Mouse (Mus musculus) adrenal gland (tissue): Measurements from ENCODE around the gene Tspan18.

ENCODE experiments used
- intact Hi-C: fragments of 180-260 bp; cut with DNase I; formaldehyde crosslinking; loops from one replicate; pipeline ENCODE4 v1.15.1; 2025

Tspan18 gene

DNA sequence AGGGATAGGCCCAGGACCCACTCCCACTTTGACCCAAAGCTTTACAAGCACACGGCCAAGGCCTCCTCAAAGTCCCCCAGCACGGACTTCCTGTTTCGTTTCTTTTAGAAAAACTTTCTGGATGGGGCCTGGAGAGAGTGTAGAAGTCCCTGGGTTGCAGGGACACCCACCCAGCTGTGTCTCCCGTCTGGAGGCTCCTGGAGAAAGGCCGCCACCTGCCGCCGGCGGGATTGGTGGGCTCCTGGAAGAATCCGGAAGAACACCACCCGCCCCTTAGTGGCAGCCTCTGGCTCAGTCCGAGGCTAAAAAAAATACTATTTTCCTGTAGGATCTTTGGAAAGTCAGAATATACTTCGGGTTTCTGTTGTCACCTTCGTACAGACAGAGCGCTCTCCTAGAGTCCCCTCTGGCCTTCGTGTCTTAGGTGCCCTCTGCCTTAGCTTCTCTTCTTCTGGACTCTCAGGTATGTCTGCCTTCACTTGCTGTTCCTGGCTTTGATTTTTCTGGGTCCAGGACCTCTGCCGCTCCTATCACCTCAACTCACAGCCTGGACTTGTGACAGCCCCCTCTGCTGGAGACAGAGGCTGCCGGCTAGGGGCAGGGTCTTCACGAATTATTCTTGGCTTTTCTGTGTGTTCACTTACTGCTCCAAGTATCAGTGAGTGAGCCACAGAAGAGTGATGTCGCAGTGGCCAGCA lies 145.4 kb downstream of the Tspan18 start:
- intact Hi-C loops: loop anchor here (2.0 to 5.0 kb wide), 2 partner anchors 47 to 118 kb away; no protein-coding TSS in a partner anchor

DNA sequence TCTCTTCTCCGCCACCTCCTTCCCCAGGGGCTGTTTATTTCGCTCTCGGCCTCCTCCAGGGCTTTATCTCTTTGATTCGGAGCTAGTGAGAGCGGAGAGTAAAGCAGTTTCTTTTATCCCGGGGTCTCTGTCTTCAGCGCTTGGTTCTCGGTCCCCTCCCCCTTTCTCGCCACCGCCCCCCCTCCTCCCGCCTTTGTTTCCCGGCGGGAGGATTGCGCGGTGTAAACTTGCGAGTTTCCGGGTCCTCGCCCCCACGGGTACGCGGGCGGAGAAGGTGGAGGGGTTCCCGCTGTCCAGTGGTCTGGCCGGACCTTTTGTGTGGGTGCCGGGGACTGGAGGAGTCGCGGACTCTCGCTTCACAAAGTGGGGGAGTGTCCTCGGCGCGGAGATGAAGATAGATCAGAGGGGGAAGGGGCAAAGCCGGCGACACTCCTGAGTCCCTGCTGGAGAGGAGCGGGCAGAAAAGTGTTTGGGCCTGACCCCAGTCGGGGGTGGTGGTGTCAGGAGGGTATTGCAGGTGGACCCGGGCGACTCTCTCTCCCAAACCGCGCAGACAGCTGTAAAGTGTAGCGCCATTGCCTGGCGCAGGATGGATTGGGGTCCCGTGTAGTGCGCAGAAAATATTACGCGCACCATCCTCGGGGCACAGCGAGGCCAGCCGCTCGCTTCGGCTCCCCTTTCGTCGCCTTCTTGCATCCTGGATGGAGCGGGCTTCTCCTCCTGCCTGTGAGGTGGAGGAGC lies 146.1 kb downstream of the Tspan18 start:
- intact Hi-C loops: loop anchor here (2.0 to 5.0 kb wide), 2 partner anchors 46 to 117 kb away; no protein-coding TSS in a partner anchor

DNA sequence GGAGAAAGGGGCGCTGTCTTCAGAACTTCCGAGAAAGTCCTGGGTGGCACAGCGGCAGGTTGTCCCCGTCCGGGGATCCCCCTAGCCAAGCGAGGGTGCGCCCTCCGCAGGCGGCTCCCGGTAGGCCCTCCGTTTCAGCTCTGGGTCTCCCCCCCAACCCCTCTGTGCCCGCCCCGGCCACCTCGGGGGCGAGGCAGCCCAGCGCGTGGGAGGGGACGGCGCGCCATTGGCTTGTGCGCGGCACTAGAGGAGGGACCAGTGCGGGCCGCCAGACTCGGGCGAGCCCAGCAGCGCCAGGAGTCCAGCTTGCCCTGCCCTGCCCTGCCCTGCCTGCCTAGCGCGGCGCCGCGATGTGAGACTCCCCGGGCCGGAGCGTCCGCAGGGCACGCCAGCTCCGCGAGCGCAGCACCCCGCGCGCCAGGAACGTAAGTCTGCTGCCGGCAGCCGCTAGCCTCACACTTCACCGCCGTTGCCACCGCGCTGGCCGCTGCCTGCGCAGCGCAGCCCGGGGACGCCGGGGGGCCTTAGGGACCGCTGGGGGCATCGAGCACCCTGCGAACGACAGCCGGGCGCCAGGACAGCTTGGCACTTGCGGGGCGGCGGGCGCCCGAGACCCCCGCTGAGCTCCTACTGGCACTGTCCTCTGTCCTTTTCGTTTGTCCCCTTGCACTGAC lies 146.8 kb downstream of the Tspan18 start, which contains the start of gene Trp53i11:
TSS of gene Trp53i11 (plus strand) at position 226 of the 674 bp plus-strand sequence.
- intact Hi-C loops: loop anchor here (5.0 kb wide), 1 partner anchor 45 kb away; no protein-coding TSS in a partner anchor

DNA sequence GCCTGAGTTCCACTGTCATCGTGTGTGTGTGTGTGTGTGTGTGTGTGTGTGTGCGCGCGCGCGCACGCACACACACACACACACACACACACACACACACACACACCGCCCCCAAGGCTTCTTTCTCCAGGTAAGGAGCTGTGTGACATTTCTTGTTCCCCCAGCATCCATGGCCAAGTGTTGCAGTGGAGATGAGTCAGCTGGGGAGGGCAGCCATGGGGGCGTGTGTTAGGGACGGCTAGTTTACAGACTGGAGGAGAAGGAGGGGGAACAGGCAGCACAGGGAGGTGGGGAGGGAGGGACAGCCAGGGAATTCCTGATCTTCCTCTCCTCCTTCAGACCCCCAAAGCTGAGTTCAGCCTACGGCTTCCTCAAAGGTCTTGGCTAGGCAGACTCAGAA lies 151.4 kb downstream of the Tspan18 start:
- intact Hi-C loops: no loop called here

- intact Hi-C loops: no loop called here
Measured at GRCm38 (mm10) chr2:93180077-93180844, 154.0 kb downstream of the Tspan18 start.

DNA sequence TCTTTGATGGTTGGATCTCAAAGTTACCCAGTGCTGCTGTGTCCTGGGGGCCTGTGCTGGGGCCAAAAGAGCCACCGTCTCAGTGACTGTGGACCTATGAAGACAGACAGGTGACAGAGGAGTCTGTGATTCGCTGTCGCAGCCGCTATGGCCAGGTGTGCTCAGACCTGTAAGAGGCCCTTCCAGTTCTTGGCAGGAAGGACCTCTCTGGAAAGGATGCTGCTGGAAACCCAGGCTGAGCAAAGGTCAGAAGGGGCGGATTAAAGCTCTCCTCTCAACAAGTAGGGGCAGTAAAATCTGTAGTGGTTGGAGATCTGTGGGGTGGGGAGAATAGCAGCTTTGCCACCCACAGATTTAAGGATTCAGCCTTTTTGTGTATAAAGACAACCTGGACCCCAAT lies 154.7 kb downstream of the Tspan18 start:
- intact Hi-C loops: no loop called here

DNA sequence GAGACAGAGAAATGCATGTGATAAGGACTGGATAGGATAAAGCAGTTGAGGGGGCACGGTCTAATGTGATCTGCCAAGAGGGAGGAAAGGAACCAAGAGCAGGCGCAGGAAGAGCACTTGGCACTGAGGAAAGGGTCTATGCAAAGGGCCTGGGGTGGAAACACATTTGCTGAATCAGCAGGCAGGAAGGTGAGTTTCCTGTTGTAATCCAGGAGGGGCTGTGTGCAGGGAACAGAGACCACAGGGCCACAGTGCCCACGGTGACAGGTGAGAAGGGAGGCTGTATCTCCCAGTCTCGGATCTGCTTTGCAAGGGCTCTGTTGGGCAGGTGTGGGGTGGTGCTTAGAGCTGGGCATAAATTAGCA lies 156.0 kb downstream of the Tspan18 start:
- intact Hi-C loops: no loop called here

DNA sequence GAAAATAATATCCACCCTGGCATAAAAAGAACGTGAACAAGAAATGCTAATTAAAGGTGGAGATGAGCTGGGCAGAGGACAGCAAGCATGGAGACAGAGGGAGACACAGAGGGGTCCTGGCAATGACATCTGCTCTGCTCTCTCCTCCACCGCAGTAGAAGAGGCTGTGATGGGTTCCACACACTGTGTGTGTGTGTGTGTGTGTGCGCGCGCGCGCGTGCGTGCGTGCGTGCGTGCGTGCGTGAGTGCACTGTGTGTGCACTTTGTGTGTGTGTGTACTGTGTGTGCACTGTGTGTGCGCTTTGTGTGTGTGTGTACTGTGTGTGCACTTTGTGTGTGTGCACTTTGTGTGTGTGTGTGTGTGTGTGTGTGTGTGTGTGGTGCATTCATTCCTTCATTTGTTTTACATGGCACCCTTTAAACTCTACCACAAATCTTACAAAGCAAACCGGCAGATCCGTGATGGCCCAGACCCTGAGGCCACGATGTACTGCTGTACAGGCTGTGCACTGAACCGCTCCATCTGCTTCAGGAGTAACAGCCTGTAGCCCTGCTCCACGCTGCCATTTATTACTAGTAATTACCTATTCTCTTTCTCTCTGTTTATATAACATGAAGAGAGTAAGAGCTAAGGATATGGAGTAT lies 156.5 kb downstream of the Tspan18 start:
- intact Hi-C loops: no loop called here

- intact Hi-C loops: no loop called here
Measured at GRCm38 (mm10) chr2:93176871-93177667, 157.2 kb downstream of the Tspan18 start.

- intact Hi-C loops: no loop called here
Measured at GRCm38 (mm10) chr2:93176193-93176798, 158.0 kb downstream of the Tspan18 start.

- intact Hi-C loops: no loop called here
Measured at GRCm38 (mm10) chr2:93175721-93176120, 158.6 kb downstream of the Tspan18 start.

DNA sequence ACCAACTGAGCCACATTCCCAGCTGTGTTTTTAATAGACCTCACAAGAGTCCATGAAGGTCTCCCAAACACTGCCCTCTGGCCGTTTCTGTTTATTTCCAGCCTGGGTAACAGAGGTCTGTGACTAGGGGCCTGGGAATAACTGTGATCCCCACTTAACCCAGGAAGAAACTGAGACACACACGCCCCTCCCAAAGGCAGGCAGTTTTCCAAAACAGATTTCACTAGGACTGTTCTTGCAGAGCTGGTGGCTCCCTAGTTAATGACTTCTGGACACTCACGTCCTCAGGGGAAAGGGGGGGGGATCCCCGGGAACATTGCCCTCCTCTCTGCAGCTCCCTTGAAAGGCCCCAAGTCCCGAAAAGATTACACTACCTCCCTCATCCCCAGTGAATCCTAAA lies 159.0 kb downstream of the Tspan18 start:
- intact Hi-C loops: no loop called here

GRCm38 (mm10) chr2:93174159-93174558 lies 160.1 kb downstream of the Tspan18 start:
- intact Hi-C loops: no loop called here

- intact Hi-C loops: no loop called here
Measured at GRCm38 (mm10) chr2:93172460-93172859, 161.8 kb downstream of the Tspan18 start.

DNA sequence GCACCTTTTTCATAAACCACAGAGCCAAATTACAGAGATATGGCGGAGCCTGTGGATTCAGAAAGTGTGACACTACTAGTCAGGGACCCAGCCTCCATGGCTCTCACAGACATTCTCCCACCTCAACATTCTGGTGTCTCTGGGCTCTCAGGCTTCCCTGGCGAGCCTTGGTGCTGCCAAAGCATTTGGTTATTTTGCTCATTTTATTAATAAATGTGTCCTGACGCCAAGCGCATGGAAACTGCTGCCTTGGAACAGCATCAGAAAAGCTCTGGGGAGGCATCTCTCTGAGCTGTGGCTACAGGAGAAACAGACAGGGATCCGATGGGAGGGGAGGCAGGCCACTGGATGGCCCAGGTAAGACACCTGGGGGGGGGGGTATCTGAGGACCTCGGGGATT lies 162.4 kb downstream of the Tspan18 start:
- intact Hi-C loops: no loop called here

GRCm38 (mm10) chr2:93170845-93171200 lies 163.5 kb downstream of the Tspan18 start:
- intact Hi-C loops: no loop called here

DNA sequence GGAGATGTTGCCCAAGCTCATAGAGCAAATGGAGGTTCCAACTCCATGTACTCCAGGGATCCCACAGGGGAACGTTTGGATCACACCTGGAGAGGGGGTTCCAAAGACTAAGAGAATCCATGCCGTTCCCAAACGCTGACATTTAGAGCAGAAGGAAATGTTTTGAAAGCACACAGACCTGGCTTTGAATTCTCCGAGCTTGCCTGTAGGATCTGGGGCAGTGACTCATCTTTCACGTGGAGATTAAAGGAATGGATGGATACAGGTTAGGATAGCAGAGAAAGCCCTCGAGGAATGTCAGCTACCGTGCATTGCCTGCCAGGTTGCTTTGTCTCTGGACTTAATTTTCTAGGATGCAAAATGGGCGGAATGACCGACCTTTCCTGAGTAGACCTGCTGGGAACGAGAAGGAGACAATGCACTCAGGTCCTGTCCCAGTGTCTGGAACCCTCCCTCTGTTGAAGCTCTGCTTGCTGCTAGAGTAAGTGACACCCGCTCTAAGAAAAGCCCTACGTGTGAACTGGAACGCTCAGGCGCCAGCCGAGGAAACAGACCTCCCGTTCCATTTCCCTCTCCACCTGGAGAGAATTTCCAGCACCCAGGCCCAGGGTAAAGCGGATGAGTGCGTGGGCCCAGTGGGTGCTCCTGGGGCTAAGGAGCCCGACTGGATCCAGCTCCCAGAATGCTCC lies 164.0 kb downstream of the Tspan18 start:
- intact Hi-C loops: no loop called here

- intact Hi-C loops: no loop called here
Measured at GRCm38 (mm10) chr2:93166734-93167406, 167.4 kb downstream of the Tspan18 start.
